Mouse (Mus musculus) stomach, embryonic 15.5 days (tissue): ENCODE data around the gene Palm. TPM values are rescaled to one million over a fixed set of nuclear protein-coding genes. Genes with fewer than 3 reads are reported as not detected.

Experiments used
- ATAC-seq: fragments of 200-750 bp; cut with Nextera tagmentation; 2 replicates; pipeline ENCODE4 v1.8.0; 2017; ENCODE audit warnings: low read depth, moderate number of reproducible peaks, moderate TSS enrichment; ENCODE audit not compliant: insufficient read depth, low FRiP score
- H3K27ac ChIP-seq: fragments of 300-500 bp; sonication (generic); 2 replicates; pipeline ENCODE4 v1.5.1; 2015; ENCODE audit warnings: mild to moderate bottlenecking, inconsistent platforms
- H3K27me3 ChIP-seq: fragments of 300-500 bp; sonication (generic); replicated peaks from 2 replicates; pipeline ENCODE4 v1.6.1; 2015; ENCODE audit warnings: inconsistent platforms
- H3K36me3 ChIP-seq: fragments of 300-500 bp; sonication (generic); 2 replicates; pipeline ENCODE4 v1.6.1; 2015; ENCODE audit warnings: inconsistent platforms
- H3K4me1 ChIP-seq: fragments of 300-500 bp; sonication (generic); 2 replicates; pipeline ENCODE4 v1.6.1; 2015; ENCODE audit warnings: inconsistent platforms
- H3K4me2 ChIP-seq: fragments of 300-500 bp; sonication (generic); 2 replicates; pipeline ENCODE4 v1.6.1; 2015; ENCODE audit warnings: mild to moderate bottlenecking, inconsistent platforms
- H3K4me3 ChIP-seq: fragments of 300-500 bp; sonication (generic); replicated peaks from 2 replicates; pipeline ENCODE4 v1.5.1; 2015; ENCODE audit warnings: inconsistent platforms
- H3K9ac ChIP-seq: fragments of 300-500 bp; sonication (generic); 2 replicates; pipeline ENCODE4 v1.6.1; 2015; ENCODE audit warnings: inconsistent platforms
- H3K9me3 ChIP-seq: fragments of 300-500 bp; sonication (generic); 2 replicates; pipeline ENCODE4 v1.6.1; 2016; ENCODE audit warnings: inconsistent platforms
- WGBS: fragments of 180-500 bp; shearing (Covaris S2); methylation state at CpG from one replicate; pipeline ENCODE4 v1.1.7; 2015; 5-methylcytosine and 5-hydroxymethylcytosine counted together
- polyA plus RNA-seq: library from polyadenylated mRNA; unstranded; fragments of >200 nt; fragmentation: Nextera tagmentation; extraction: Ambion mirVana; gene quantifications from 2 replicates; pipeline ENCODE4 v1.2.1, GENCODE M21; 2015

Palm gene
- polyA plus RNA-seq, 1 experiment from 2014 or later: 54.1 TPM

GRCm38 (mm10) chr10:79819606-79820005 lies 26.2 kb downstream of the Palm start:
- H3K9ac ChIP-seq: no peak overlapping the region
- WGBS: 88% methylated on average over 17 of the region's 17 CpGs
- no peak for ATAC-seq
- H3K4me3 ChIP-seq: no peak overlapping the region
- no peak overlapping the region for H3K27ac ChIP-seq
- no peaks in the 10 kb centered on the region for H3K27me3 ChIP-seq
- H3K9me3 ChIP-seq: no peaks in the 10 kb centered on the region
- H3K4me1 ChIP-seq: peaks cover 33% of the 10 kb centered on the region
- no peak overlapping the region for H3K4me2 ChIP-seq
- peaks cover 13% of the 10 kb centered on the region for H3K36me3 ChIP-seq

- 72% methylated on average over 8 of the region's 8 CpGs for WGBS
- Histone ChIP-seq H3K4me3 (no peak overlapping the region), H3K36me3 (peaks cover 13% of the 10 kb centered on the region), H3K27ac (peak overlapping the region; percentile 67), H3K9ac (no peak overlapping the region), H3K4me1 (peaks cover 36% of the 10 kb centered on the region), H3K9me3 (no peaks in the 10 kb centered on the region), H3K4me2 (peak overlapping the region; percentile 21; the same call in 1 of the 2 replicates), H3K27me3 (no peaks in the 10 kb centered on the region)
- no peak for ATAC-seq
These were observed 26.9 kb downstream of the Palm start for GRCm38 (mm10) chr10:79820277-79820676.

- H3K4me1 ChIP-seq: peaks cover 36% of the 10 kb centered on the region
- 49% methylated on average over 11 of the region's 11 CpGs for WGBS
- no peaks in the 10 kb centered on the region for H3K9me3 ChIP-seq
- H3K9ac ChIP-seq: no peak within 1 kb of the TSS
- H3K4me2 ChIP-seq: peak within 1 kb of the TSS; percentile 41
- H3K27ac ChIP-seq: peak within 1 kb of the TSS; percentile 85
- ATAC-seq: peak; percentile 15; the same call in 1 of the 2 replicates
- no peaks in the 10 kb centered on the region for H3K27me3 ChIP-seq
- H3K4me3 ChIP-seq: peak within 1 kb of the TSS; percentile 20
- peaks cover 13% of the 10 kb centered on the region for H3K36me3 ChIP-seq
These were observed 27.4 kb downstream of the Palm start, which contains the start of gene Misp for GRCm38 (mm10) chr10:79820782-79821181. Gene Misp (plus strand): TSS chr10:79820989.

- Histone ChIP-seq H3K4me1 (peaks cover 36% of the 10 kb centered on the region), H3K27ac (peak overlapping the region; percentile 85), H3K4me3 (peak overlapping the region; percentile 20), H3K9ac (no peak overlapping the region), H3K27me3 (no peaks in the 10 kb centered on the region), H3K4me2 (peak overlapping the region; percentile 41), H3K9me3 (no peaks in the 10 kb centered on the region), H3K36me3 (peaks cover 13% of the 10 kb centered on the region; the same call in 1 of the 2 replicates)
- ATAC-seq: no peak
- WGBS: 84% methylated on average over 12 of the region's 12 CpGs
These were observed 28.4 kb downstream of the Palm start for GRCm38 (mm10) chr10:79821731-79822130.

DNA sequence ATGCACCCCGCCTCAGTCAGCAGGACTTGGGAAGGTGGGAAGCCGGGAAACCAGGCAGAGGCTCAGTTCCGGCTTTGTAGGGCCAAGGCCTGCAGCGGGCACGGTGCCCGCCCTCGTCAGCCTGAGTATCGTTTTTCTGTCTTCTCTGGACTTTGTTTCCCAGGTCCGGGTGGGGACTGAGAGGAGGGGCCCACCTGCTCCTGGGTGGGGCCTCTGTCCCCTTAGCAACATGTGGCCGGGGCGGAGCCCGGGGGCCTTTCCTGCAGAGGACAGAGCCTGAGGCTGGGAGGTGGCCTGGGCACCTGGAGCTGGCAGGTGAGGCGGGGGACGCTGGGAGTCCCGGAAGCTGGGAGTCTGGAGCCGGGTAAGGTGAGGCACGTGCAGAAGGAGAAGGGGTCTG lies 29.0 kb downstream of the Palm start:
- H3K9ac ChIP-seq: no peak overlapping the region
- 18% methylated on average over 16 of the region's 17 CpGs for WGBS
- H3K4me3 ChIP-seq: peak overlapping the region; percentile 20
- peak overlapping the region; percentile 41 for H3K4me2 ChIP-seq
- ATAC-seq: peak; percentile 83
- peak overlapping the region; percentile 85 for H3K27ac ChIP-seq
- H3K27me3 ChIP-seq: no peaks in the 10 kb centered on the region
- no peaks in the 10 kb centered on the region for H3K9me3 ChIP-seq
- peaks cover 13% of the 10 kb centered on the region; the same call in 1 of the 2 replicates for H3K36me3 ChIP-seq
- H3K4me1 ChIP-seq: peaks cover 36% of the 10 kb centered on the region

DNA sequence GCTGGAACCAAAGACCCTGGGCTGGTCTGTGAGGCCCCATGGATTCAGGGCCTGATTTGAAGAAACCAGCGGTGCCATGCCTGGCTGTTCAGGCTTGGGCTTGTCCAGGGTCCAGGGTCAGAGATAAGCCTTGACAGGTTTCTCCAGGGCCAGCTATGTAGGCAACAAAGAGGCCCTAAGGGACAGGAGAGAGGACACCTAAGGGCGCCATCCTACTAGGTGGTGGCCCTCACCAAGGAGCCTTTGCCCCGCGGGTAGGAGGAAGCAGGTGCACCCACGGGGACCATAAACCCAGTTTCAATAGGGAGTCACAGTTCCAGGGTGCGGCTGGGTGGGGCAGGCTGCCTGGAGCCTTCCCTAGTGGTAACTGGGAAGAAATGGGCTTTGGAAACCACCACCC lies 29.6 kb downstream of the Palm start:
- Histone ChIP-seq H3K27ac (peak overlapping the region; percentile 85), H3K4me3 (peak overlapping the region; percentile 20), H3K36me3 (peaks cover 13% of the 10 kb centered on the region; the same call in 1 of the 2 replicates), H3K9ac (no peak overlapping the region), H3K9me3 (no peaks in the 10 kb centered on the region), H3K27me3 (no peaks in the 10 kb centered on the region), H3K4me1 (peaks cover 36% of the 10 kb centered on the region), H3K4me2 (peak overlapping the region; percentile 41)
- 60% methylated on average over 6 of the region's 6 CpGs for WGBS
- no peak for ATAC-seq

DNA sequence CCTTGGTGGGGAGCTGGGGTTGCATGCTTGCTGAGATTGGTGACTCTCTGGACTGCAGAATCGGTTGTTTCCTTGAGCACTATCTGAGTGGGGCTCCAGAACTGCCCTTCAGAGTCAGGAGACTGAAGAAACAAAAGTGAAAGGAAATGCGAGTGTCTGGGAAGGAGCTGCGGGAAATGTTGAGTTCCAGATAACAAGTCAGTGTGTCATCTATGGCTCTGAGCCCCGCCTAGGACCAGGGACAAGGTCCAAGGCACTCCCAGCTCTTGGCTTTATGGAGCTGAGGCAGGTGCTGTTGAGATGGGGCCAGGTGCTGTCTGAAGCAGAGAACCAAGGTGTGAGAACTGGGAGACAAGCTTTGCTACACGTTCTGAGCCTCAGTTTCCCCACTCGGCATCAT lies 31.0 kb downstream of the Palm start:
- Histone ChIP-seq H3K27me3 (no peaks in the 10 kb centered on the region), H3K4me3 (peak overlapping the region; percentile 8; the same call in 1 of the 2 replicates), H3K4me2 (peak overlapping the region; percentile 41), H3K9ac (no peak overlapping the region), H3K27ac (peak overlapping the region; percentile 85), H3K9me3 (no peaks in the 10 kb centered on the region), H3K36me3 (peaks cover 8% of the 10 kb centered on the region; the same call in 1 of the 2 replicates), H3K4me1 (peaks cover 31% of the 10 kb centered on the region)
- WGBS: 49% methylated on average over 6 of the region's 6 CpGs
- ATAC-seq: peak; percentile 67

DNA sequence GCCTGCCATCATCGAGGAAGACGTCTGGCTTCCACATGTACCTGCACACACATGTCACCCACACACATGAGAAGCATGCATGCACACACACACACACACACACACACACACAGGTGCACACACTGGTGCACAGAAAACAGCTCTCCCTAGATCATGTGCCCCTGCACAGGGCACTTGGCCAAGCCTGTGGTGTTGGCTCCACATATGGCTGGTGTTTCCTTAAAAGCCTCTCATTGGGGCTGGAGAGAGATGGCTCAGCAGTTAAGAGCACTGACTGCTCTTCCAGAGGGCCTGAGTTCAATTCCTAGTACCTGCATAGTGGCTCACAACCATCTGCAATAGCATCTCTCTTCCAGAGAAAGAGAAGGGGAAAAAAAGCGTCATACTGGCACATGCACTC lies 38.2 kb downstream of the Palm start:
- H3K4me2 ChIP-seq: no peak overlapping the region
- H3K4me1 ChIP-seq: peaks cover 2% of the 10 kb centered on the region; the same call in 1 of the 2 replicates
- ATAC-seq: no peak
- WGBS: 76% methylated on average over 3 of the region's 3 CpGs
- no peaks in the 10 kb centered on the region for H3K36me3 ChIP-seq
- H3K27ac ChIP-seq: no peak overlapping the region
- H3K9me3 ChIP-seq: no peaks in the 10 kb centered on the region
- H3K9ac ChIP-seq: no peak overlapping the region
- no peaks in the 10 kb centered on the region for H3K27me3 ChIP-seq
- no peak overlapping the region for H3K4me3 ChIP-seq

GRCm38 (mm10) chr10:79832026-79832785 lies 38.8 kb downstream of the Palm start:
- WGBS: 71% methylated on average over 7 of the region's 7 CpGs
- peaks cover 2% of the 10 kb centered on the region; the same call in 1 of the 2 replicates for H3K4me1 ChIP-seq

GRCm38 (mm10) chr10:79832786-79833181 lies 39.4 kb downstream of the Palm start:
- Histone ChIP-seq H3K27ac (no peak overlapping the region), H3K4me2 (no peak overlapping the region), H3K4me3 (no peak overlapping the region), H3K36me3 (no peaks in the 10 kb centered on the region), H3K27me3 (no peaks in the 10 kb centered on the region), H3K4me1 (peaks cover 2% of the 10 kb centered on the region; the same call in 1 of the 2 replicates), H3K9ac (no peak overlapping the region), H3K9me3 (no peaks in the 10 kb centered on the region)
- 66% methylated on average over 9 of the region's 9 CpGs for WGBS
- ATAC-seq: no peak

More at GRCm38 (mm10) chr10:79832026-79832785, 38.8 kb downstream of the Palm start:
- Histone ChIP-seq H3K36me3 (no peaks in the 10 kb centered on the region), H3K27ac (no peak overlapping the region), H3K9me3 (no peaks in the 10 kb centered on the region), H3K4me2 (no peak overlapping the region), H3K27me3 (no peaks in the 10 kb centered on the region), H3K9ac (no peak overlapping the region), H3K4me3 (no peak overlapping the region)
- no peak for ATAC-seq

GRCm38 (mm10) chr10:79834769-79835398 lies 41.5 kb downstream of the Palm start:
- Histone ChIP-seq H3K27me3 (no peaks in the 10 kb centered on the region), H3K9ac (no peak overlapping the region), H3K4me3 (no peak overlapping the region), H3K4me1 (peaks cover 2% of the 10 kb centered on the region; the same call in 1 of the 2 replicates), H3K4me2 (no peak overlapping the region), H3K9me3 (no peaks in the 10 kb centered on the region), H3K36me3 (no peaks in the 10 kb centered on the region), H3K27ac (no peak overlapping the region)
- WGBS: 19% methylated on average over 9 of the region's 9 CpGs
- ATAC-seq: peak; percentile 53

DNA sequence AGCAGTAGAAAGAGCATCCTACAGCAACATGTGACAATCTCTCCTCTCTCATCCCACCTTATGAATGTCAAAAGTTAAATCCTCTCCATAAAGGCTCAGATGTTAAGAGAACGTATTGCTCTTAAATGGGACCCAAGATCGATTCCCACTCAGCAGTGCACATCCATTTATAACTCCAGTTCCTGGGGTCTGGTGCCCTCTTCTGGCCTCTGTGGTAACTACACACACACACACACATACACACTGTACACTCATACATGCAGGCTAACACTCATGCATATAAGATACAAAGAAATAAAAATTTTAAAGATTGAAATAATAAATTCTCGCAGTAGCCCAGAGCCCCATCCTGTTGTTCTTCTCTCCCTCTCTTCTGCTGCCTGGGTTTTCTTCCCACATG lies 43.5 kb downstream of the Palm start:
- no peak for ATAC-seq
- Histone ChIP-seq H3K9me3 (no peaks in the 10 kb centered on the region), H3K27ac (no peak overlapping the region), H3K4me2 (no peak overlapping the region), H3K4me1 (peaks cover 12% of the 10 kb centered on the region), H3K9ac (no peak overlapping the region), H3K27me3 (no peaks in the 10 kb centered on the region), H3K36me3 (no peaks in the 10 kb centered on the region), H3K4me3 (no peak overlapping the region)
- WGBS: 94% methylated on average over 3 of the region's 3 CpGs
